In the genomic region with DNA sequence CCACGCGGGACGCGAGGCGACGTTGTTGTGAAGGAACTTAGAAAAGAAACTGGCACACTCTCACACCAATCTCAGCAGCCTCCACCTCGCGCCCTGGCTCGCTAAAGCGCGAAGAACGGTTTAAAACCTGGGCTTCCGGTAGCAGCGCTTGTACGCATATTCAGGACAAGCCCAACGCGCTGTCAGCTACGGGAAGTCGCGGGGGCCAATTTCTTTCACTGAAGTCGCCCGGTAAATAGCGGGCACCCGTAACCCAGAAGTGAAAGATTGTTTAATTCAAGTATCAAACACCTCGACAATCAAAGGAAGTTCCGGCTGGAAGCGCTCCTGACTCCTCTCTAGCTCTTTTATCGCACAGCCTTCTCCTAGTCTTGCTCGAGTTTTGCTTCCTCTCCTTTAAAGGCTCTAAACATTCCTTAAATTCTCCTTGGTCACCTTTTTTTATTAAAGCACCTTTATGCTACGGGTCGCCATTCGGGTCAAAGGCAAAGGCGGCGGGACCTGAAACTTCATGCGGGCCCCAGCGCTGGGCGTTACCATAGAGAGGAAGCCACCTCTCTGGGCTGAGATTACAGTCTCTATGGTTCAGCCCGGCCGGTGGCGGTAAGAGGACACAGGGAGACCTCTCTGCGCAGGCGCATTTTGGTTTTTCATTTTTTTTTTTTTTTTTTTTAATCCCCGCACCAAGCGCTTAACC, we compare ENCODE assay signal across 8 mouse cellular contexts. TPM values are rescaled to one million over a fixed set of nuclear protein-coding genes. Genes with fewer than 3 reads are reported as not detected.
A peak's percentile ranks its signal among the peaks of the same experiment; 100 is the strongest.
DNase-seq lines count a peak whose midpoint lies in the region; ATAC-seq lines count a peak whose summit lies in the region.

Gene Clasp1, plus strand, starts transcription at position 302 of the 697 bp plus-strand sequence.

- peak within 1 kb of the TSS; percentile 74 for H3K4me2 ChIP-seq in hindbrain, embryonic 12.5 days (replicated peaks)

- H3K9me3 ChIP-seq in hindbrain, embryonic 12.5 days (replicated peaks): no peaks in the 10 kb centered on the region

- peak within 1 kb of the TSS; percentile 84 for H3K9ac ChIP-seq in hindbrain, embryonic 12.5 days

- ATAC-seq in hindbrain, embryonic 12.5 days (ENCODE audit: low FRiP score): peak; percentile 98

- peaks cover 16% of the 10 kb centered on the region for H3K4me1 ChIP-seq in hindbrain, embryonic 12.5 days

- no peaks in the 10 kb centered on the region for H3K27me3 ChIP-seq in hindbrain, embryonic 12.5 days

- H3K4me3 ChIP-seq in hindbrain, embryonic 12.5 days: peak within 1 kb of the TSS; percentile 79

- WGBS in hindbrain, embryonic 12.5 days: under 1% methylated on average over 44 of the region's 44 CpGs

- H3K27ac ChIP-seq in hindbrain, embryonic 12.5 days: peak within 1 kb of the TSS; percentile 91

- peaks cover 6% of the 10 kb centered on the region for H3K36me3 ChIP-seq in hindbrain, embryonic 12.5 days

- peak; percentile 96 for DNase-seq in NIH3T3 (ENCODE audit: low read depth)
- DNase-seq in cerebellum, postnatal 10 days: peak; percentile 97
- peak; percentile 91 to 95 for DNase-seq in frontal cortex, postnatal 10 days (ENCODE audit: low spot score in 2 of 2)
- DNase-seq in layer of hippocampus, postnatal 14 days (ENCODE audit: low spot score in 2 of 2): peak; percentile 94 to 97
- peak; percentile 95 for DNase-seq in lung, postnatal 14 days
- peak; percentile 97 for DNase-seq in retina, adult 2 months (ENCODE audit: low read depth, low spot score)
- peak; percentile 94 to 95 for DNase-seq in thymus, postnatal 36 days

RNA-seq across cellular contexts. Expression of gene Clasp1, which starts in this region (rescaled TPM):
- polyA plus RNA-seq in hindbrain, embryonic 12.5 days (2016; fragmentation: Nextera tagmentation; extraction: Ambion mirVana): 136 and 146 TPM in 2 replicates
- total RNA-seq in layer of hippocampus, postnatal 14 days (2021): 100 to 1,000 TPM; 129 to 133 TPM

Comparison
In these comparisons a context has a peak if more than half of its experiments do, and no peak if none do; other contexts are left out.
1. Peak in every context shown above with its lines: DNase-seq, ATAC-seq, H3K4me3 ChIP-seq and H3K27ac ChIP-seq.